Mouse (Mus musculus): ENCODE data around the gene Ric3.
A peak's percentile ranks its signal among the peaks of the same experiment; 100 is the strongest.

DNA sequence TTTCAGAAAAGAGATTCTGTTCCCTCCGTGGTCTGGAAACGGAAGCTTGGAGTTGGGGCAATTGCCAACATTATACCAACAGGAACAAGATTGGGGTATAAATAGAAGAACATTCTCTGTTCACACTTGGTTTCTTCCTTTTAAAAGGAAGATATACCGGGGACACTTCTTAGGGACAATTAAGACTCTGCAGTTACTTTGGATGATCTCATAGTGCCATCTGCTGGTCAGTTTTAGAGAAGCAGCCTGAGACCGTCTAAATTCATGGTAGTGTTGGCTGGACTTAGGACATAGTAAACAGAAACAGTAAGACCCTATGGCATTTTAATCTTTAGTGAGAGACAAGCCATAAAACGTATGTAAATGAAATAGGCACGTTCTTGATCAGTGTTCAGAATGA, 54.9 kb downstream of the Ric3 start:
- TF ChIP-seq CTCF (IDR thresholded peaks at IDR 0.05; ENCODE audit: low read depth), result peak; percentile 77
- TF ChIP-seq EP300 (IDR thresholded peaks at IDR 0.05; ENCODE audit: low read depth), result no peak

All from liver, postnatal 0 days (tissue).